Mouse (Mus musculus): ENCODE data around the gene Zfr2. TPM values are rescaled to one million over a fixed set of nuclear protein-coding genes. Genes with fewer than 3 reads are reported as not detected.
"Not testable (repeated sequence)": the region's sequence is repeated elsewhere in the genome, so short reads cannot be mapped to it uniquely, and the experiment has no call there.

Gene Zfr2
- polyA plus RNA-seq, 1 experiment from 2014 or later = 8.8 TPM

DNA sequence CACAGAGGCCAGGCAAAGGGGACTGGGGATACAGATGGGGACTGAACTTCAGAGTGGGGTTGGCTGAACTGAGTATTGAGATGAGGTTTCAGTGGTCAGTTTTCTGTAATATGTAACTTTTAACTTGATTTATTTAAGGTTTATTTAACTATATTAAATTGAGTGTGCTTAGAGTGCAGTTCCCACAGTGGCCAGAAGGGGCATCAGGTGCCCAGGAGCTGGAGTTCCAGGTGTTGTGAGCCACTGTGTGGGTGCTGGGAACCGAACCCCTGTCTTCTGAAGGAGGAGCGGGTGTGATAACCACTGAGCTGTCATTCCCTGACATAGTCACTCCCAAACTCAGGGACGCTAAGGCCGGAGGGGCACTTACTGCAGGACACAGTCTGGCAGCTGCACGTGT, 22.8 kb upstream of the Zfr2 start:
- Histone ChIP-seq H3K9me3 (no peaks in the 10 kb centered on the region), H3K4me1 (no peaks in the 10 kb centered on the region), H3K36me3 (no peaks in the 10 kb centered on the region), H3K27ac (no peak overlapping the region), H3K4me3 (replicated peaks) (no peak overlapping the region), H3K4me2 (no peak overlapping the region), H3K9ac (no peak overlapping the region), H3K27me3 (replicated peaks) (no peaks in the 10 kb centered on the region)
- no peak for ATAC-seq (ENCODE audit: insufficient read depth, low FRiP score, low read depth)
- WGBS = 91% methylated on average over 5 of the region's 5 CpGs

DNA sequence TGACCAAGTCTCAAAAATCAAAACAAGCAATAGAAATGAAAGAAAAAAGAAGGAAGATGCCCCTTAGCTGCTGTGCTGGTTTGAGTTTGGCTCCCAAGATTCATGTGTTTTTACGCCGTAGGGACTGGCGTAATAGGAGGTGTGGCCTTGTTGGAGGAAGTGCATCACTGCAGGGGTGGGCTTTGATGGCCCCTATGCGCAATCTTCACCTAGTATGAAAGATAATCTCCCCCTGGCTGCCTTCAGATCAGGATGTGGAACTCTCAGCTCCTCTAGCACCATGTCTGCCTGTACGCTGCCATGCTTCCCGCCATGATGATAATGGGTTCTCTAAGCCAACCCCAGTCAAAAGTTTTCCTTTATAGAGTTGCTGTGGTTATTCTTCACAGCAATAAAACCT, 16.7 kb upstream of the Zfr2 start:
- H3K4me3 ChIP-seq (replicated peaks) = no peak overlapping the region
- 81% methylated on average over 6 of the region's 6 CpGs for WGBS
- ATAC-seq (ENCODE audit: insufficient read depth, low FRiP score, low read depth) = no peak
- no peak overlapping the region for H3K9ac ChIP-seq
- no peaks in the 10 kb centered on the region for H3K36me3 ChIP-seq
- no peaks in the 10 kb centered on the region for H3K9me3 ChIP-seq
- no peak overlapping the region for H3K27ac ChIP-seq
- no peaks in the 10 kb centered on the region for H3K27me3 ChIP-seq (replicated peaks)
- no peak overlapping the region for H3K4me2 ChIP-seq
- no peaks in the 10 kb centered on the region for H3K4me1 ChIP-seq

DNA sequence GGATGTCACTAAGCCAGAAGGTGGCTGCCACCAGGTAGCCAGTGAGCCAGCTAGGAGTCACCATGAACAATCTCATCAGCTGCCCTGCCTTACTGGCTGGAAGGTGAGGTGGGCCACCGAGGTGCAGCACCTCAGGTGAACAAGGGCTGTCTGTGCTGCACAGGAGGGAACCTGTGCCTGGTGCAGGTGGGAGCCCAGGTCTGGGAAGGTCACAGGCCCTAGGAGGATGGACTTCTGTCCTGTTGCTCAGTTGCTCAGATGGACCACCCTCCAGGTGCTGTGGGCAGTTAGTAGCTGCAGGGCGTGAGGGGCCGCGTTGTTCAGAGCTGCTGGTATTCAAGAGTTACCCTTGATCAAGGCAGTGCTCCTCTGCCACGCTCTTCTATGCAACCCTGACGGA, 16.1 kb upstream of the Zfr2 start:
- Histone ChIP-seq H3K9ac (no peak overlapping the region), H3K4me1 (no peaks in the 10 kb centered on the region), H3K9me3 (no peaks in the 10 kb centered on the region), H3K4me2 (no peak overlapping the region), H3K27me3 (replicated peaks) (no peaks in the 10 kb centered on the region), H3K27ac (no peak overlapping the region), H3K4me3 (replicated peaks) (no peak overlapping the region), H3K36me3 (no peaks in the 10 kb centered on the region)
- no peak for ATAC-seq (ENCODE audit: insufficient read depth, low FRiP score, low read depth)
- WGBS = 85% methylated on average over 6 of the region's 6 CpGs

DNA sequence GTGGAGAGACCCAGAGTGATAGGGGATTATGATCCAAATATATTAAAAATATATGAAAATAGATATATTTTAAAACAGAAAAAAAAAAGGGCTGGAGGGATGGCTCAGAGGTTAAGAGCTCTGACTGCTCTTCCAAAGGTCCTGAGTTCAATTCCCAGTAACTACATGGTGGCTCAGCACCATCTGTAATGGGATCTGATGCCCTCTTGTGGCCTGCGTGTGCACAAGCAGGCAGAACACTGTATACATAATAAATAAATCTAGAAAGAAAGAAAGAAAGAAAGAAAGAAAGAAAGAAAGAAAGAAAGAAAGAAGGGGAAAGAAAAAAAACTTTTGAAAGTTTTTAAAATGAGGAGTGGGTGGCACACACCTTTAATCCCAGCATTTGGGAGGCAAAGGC, 15.7 kb upstream of the Zfr2 start:
- H3K4me3 ChIP-seq (replicated peaks); H3K4me1 ChIP-seq; H3K27ac ChIP-seq; H3K36me3 ChIP-seq; H3K9ac ChIP-seq; H3K4me2 ChIP-seq; ATAC-seq (ENCODE audit: insufficient read depth, low FRiP score, low read depth); H3K9me3 ChIP-seq; H3K27me3 ChIP-seq (replicated peaks): not testable (repeated sequence)
- WGBS = 7% methylated on average over 1 of the region's 1 CpGs

DNA sequence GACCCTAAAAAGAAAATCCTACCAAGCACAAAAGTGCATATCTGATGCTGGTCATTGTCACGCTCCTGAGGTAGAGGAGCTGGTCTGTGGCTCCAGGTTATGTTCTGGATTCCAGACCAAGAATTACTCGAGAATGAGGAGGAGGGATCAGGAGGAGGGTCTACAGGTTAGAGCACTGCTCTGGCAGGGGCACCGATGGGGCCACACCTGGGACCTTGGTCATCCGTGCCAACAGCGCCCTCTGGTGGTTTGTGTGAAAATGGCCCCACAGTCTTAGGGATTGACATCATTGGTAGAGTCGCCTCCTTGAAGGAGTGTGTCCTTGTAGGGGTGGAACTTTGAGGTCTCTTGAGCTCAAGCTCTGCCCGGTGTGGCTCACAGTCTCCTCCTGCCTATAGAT, 15.0 kb upstream of the Zfr2 start:
- no peak overlapping the region for H3K4me3 ChIP-seq (replicated peaks)

DNA sequence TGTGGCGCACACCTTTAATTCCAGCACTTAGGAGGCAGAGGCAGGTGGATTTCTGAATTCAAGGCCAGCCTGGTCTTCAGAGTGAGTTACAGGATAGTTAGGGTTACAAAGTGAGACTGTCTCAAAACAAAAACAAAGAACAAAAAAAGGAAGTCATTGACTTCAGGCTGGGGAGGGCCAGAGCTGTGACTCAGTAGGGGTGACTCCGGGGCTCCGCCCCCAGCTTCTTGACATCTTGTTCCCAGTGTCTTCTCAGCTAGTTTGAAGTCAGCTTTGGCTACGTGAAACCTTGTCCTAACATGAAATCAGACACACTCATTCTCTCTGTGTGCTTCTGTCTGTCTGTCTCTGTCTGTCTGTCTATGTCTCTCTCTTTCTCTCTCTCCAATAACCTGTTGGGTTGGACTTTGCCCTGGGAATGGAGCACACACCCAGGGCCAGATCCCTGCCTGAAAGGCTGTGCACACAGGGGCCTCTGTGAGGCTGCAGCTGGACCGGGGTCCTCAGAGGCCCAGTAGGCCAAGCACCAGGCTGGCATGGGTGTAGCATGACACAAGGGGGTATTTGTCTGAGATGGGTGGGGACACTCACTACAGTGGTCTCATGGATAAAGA, 11.4 kb upstream of the Zfr2 start:
- ATAC-seq (ENCODE audit: insufficient read depth, low FRiP score, low read depth) = peak; percentile 71; the same call in 1 of the 2 replicates
- no peak overlapping the region for H3K4me2 ChIP-seq
- 78% methylated on average over 5 of the region's 5 CpGs for WGBS
- H3K9ac ChIP-seq = no peak overlapping the region
- no peak overlapping the region for H3K27ac ChIP-seq
- no peaks in the 10 kb centered on the region for H3K27me3 ChIP-seq (replicated peaks)
- no peaks in the 10 kb centered on the region for H3K36me3 ChIP-seq
- H3K4me3 ChIP-seq (replicated peaks) = no peak overlapping the region
- H3K4me1 ChIP-seq = no peaks in the 10 kb centered on the region
- no peaks in the 10 kb centered on the region for H3K9me3 ChIP-seq

More for the DNA sequence above, 15.0 kb upstream of the Zfr2 start:
- H3K4me2 ChIP-seq = no peak overlapping the region
- H3K27me3 ChIP-seq (replicated peaks) = no peaks in the 10 kb centered on the region
- no peak overlapping the region for H3K9ac ChIP-seq
- WGBS = 35% methylated on average over 7 of the region's 7 CpGs
- H3K27ac ChIP-seq = no peak overlapping the region
- ATAC-seq (ENCODE audit: insufficient read depth, low FRiP score, low read depth) = no peak
- no peaks in the 10 kb centered on the region for H3K9me3 ChIP-seq
- H3K4me1 ChIP-seq = no peaks in the 10 kb centered on the region
- H3K36me3 ChIP-seq = no peaks in the 10 kb centered on the region

DNA sequence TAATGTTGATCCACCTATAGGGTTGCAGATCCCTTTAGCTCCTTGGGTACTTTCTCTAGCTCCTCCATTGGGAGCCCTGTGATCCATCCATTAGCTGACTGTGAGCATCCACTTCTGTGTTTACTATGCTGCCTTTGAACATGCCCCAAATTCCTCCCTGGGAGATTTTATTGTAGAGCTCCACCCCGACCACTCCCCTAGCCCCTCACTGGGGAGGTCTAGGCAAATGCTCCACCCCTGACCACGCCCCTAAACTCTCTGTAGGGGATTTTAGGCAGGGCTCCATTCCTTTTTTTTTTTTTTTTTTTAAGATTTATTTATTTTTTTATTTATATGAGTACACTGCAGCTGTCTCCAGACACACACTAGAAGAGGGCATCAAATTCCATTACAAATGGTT, 9.2 kb upstream of the Zfr2 start:
- H3K4me2 ChIP-seq; H3K36me3 ChIP-seq; H3K27ac ChIP-seq; H3K9ac ChIP-seq; ATAC-seq (ENCODE audit: insufficient read depth, low FRiP score, low read depth); H3K9me3 ChIP-seq; H3K4me1 ChIP-seq; H3K27me3 ChIP-seq (replicated peaks); H3K4me3 ChIP-seq (replicated peaks): not testable (repeated sequence)
- 52% methylated on average over 2 of the region's 2 CpGs for WGBS

DNA sequence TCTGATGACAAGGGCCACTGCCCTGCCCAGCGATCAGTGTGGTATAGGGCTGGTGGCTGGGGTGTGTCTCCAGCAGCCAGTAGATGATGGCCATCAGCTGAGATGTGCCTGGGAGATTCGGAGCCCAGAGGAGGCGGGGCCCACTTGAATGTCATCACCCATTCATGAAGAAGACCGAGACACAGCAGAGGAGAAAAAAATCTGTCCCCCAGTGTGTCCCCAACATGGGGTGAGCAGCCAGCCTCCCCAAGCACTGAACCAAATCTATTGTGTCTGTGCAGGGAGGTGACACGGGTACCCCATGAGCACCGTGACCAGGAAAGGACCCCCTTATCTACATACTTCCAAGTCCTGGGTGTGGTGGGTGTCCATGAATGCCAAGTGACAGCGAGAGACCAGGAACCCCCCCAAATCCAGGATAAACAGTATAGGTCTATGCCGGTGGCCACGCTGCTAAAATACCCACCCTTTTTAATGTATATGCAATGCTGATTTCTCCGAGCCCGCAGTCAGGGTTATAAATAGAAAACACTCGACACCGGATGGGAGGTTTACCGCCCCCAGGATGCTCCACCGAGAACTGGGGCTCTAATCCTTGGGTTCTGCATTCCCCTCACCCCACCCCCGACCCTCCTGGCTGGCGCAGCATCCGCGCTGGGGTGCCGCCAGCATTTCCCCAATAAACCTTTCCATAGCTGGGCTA, 3.1 kb upstream of the Zfr2 start:
- peaks cover 31% of the 10 kb centered on the region for H3K27me3 ChIP-seq (replicated peaks)
- H3K4me1 ChIP-seq = peaks cover 10% of the 10 kb centered on the region
- H3K9ac ChIP-seq = no peak overlapping the region
- H3K4me3 ChIP-seq (replicated peaks) = 0 out of 2 replicates have a peak overlapping the region, but pooled peaks have one; percentile 11
- H3K27ac ChIP-seq = no peak overlapping the region
- H3K4me2 ChIP-seq = 0 out of 2 replicates have a peak overlapping the region, but pooled peaks have one; percentile 2
- no peaks in the 10 kb centered on the region for H3K9me3 ChIP-seq
- H3K36me3 ChIP-seq = no peaks in the 10 kb centered on the region
- ATAC-seq (ENCODE audit: insufficient read depth, low FRiP score, low read depth) = no peak
- WGBS = 13% methylated on average over 20 of the region's 20 CpGs

DNA sequence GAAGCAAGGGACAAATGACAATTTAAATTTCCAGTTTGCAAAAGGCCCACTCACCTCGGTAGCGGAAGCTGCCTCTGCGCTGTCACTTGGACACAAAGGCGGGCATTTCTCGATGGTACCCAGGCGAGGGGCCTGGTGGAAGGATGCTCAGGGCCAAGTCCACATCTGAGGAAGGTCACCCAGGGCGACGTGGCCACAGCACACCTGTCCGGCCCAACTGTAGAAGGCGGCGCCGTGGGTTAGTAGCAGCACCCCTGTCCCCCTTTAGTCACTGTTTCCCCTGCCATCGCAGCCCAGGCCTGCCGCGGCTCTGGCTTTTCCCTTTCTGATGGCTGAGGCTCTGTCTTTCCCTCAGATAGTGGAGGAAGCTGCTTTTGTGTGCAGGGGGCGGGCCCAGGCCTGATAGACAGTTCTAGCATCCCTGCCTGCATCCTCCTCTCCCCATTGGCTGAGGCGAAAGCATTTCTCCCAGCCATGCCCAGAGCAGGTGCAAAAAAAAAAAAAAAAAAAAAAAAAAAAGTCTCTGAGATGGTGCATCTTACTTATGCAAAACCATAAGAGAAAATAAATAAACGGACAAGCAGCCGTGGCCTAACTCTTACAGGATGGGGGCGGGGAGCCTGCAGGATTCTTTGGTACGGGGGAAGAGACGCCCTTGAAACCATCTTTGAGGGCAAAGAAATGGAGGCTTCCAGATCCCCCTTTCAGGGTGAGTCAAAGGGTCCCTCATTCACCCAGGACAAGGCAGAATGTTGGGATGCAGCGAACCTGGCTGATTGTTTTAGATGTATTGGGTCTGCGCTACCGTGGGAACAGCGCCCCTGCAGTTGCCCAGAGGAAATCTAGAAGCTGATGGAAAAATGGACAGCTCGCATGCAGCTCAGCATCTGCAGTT, 2.3 kb upstream of the Zfr2 start, which contains the start of gene Atcay:
TSS of gene Atcay (minus strand) at position 396 of the 895 bp plus-strand sequence.
- WGBS = 12% methylated on average over 27 of the region's 27 CpGs
- Histone ChIP-seq H3K4me2 (peak within 1 kb of the TSS; percentile 35), H3K27ac (no peak within 1 kb of the TSS), H3K27me3 (replicated peaks) (peaks cover 31% of the 10 kb centered on the region), H3K9ac (no peak within 1 kb of the TSS), H3K4me1 (peaks cover 10% of the 10 kb centered on the region), H3K36me3 (no peaks in the 10 kb centered on the region), H3K9me3 (no peaks in the 10 kb centered on the region), H3K4me3 (replicated peaks) (0 out of 2 replicates have a peak within 1 kb of the TSS, but pooled peaks have one; percentile 11)
- no peak for ATAC-seq (ENCODE audit: insufficient read depth, low FRiP score, low read depth)

DNA sequence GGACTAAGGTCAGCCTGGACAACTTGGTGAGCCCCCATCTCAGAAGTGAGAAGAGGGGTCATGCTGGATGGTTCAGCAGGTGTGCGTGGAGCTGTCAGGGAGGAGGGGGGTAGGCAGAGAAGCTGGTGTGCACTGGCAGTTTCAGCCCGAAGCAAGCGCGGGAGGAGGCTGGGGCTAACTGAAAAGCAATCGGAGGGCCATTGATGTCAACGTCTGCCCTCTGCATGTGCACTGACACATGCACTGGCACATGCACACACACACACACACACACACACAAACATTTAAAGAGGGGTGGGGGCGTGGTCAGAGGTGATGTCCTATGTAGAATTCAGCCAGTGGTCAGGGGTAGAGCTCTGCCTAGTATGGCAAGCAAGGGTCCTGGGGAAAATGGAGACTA, 1.5 kb upstream of the Zfr2 start:
- Histone ChIP-seq H3K36me3 (no peaks in the 10 kb centered on the region), H3K9me3 (no peaks in the 10 kb centered on the region), H3K27ac (no peak overlapping the region), H3K27me3 (replicated peaks) (peaks cover 31% of the 10 kb centered on the region), H3K9ac (no peak overlapping the region), H3K4me2 (no peak overlapping the region), H3K4me3 (replicated peaks) (no peak overlapping the region), H3K4me1 (peaks cover 10% of the 10 kb centered on the region)
- 56% methylated on average over 7 of the region's 7 CpGs for WGBS
- no peak for ATAC-seq (ENCODE audit: insufficient read depth, low FRiP score, low read depth)

DNA sequence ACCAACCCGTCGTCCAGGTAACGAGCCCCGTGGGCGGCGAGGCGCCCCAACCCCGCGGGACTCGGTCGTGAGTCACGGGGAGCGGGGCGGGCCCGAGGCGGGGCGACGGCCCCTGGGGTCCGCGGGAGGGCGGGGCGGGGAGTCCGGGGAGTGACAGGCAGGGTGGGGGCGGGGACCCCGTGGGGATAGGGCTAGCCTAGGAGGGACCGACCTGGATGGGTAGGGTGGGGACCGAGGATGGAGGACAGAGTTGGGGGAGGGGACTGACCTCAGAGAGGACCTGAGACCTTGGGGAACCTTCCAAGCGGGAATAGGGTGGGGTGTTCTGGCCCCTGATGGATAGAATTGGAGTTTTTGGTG, 251 bp downstream of the Zfr2 start:
- Histone ChIP-seq H3K27me3 (replicated peaks) (peaks cover 30% of the 10 kb centered on the region), H3K4me2 (peak overlapping the region; percentile 65), H3K9ac (peak overlapping the region; percentile 65), H3K36me3 (no peaks in the 10 kb centered on the region), H3K4me1 (peaks cover 10% of the 10 kb centered on the region), H3K27ac (no peak overlapping the region), H3K9me3 (no peaks in the 10 kb centered on the region), H3K4me3 (replicated peaks) (peak overlapping the region; percentile 78)
- peak; percentile 67; the same call in 1 of the 2 replicates for ATAC-seq (ENCODE audit: insufficient read depth, low FRiP score, low read depth)
- WGBS = under 1% methylated on average over 28 of the region's 28 CpGs

DNA sequence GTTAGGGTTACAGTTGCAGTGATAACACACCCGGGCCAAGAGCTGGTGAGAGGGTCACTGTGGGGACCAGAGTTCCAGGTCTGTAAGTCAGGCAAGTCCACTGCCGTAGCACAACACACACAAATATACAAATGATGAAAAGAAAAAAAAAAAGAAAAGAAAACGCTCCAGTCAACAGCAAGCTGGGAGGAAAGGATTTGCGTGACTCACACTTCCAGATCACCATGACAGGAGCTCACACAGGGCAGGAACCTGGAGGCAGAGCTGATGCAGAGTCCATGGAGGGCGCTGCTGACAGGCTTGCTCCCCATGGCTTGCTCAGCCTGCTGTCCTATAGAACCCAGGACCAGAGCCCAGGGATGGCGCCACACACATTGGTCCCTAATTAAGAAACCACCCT, 1.3 kb downstream of the Zfr2 start:
- Histone ChIP-seq H3K4me2 (peak overlapping the region; percentile 65; the same call in 1 of the 2 replicates), H3K9ac (no peak overlapping the region), H3K4me3 (replicated peaks) (no peak overlapping the region), H3K27me3 (replicated peaks) (peaks cover 23% of the 10 kb centered on the region), H3K9me3 (no peaks in the 10 kb centered on the region), H3K36me3 (no peaks in the 10 kb centered on the region), H3K27ac (no peak overlapping the region), H3K4me1 (peaks cover 10% of the 10 kb centered on the region)
- 75% methylated on average over 6 of the region's 6 CpGs for WGBS
- ATAC-seq (ENCODE audit: insufficient read depth, low FRiP score, low read depth) = no peak

Data from stomach, embryonic 15.5 days (tissue).